Mouse (Mus musculus): ENCODE results near the gene Timd2.
"Not testable (repeated sequence)": the region's sequence is repeated elsewhere in the genome, so short reads cannot be mapped to it uniquely, and the experiment has no call there.

The Timd2 gene

DNA sequence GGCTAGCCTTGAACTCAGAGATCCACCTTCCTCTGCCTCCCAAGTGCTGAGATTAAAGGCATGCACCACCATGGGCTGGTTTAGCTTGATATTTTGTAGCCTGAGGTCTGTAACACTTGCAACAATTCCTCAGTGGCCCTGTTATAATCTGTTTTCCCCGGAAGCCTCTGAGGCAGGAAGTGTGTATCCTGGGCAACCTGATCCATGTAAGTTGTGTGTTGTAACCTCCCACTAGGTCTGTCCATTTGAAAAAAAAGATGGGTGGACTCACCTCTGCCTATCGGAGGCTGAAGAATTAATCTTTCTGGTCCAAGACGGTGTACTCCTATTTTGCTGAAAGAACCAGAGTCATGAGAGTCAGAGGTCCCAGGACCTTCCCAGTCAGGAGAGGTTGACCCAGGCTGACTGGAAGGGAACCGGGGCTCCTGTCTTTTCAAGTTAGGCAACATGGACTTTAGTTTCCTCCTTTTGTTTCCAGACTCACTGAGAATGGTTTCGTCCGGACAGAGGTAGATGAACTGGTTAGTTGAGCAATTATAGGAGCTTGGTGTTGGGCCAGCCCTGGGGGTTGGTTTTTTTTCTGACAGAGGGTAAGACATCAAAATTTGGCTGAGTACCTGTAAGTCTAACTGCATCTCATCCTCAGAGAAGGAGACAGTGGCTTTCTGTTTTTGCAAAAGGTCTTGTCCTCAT is at the start of gene Timd2:
TSS of gene Timd2 (minus strand) at position 398 of the 693 bp plus-strand sequence.
- no peak for DNase-seq (ENCODE audit: low read depth)

DNA sequence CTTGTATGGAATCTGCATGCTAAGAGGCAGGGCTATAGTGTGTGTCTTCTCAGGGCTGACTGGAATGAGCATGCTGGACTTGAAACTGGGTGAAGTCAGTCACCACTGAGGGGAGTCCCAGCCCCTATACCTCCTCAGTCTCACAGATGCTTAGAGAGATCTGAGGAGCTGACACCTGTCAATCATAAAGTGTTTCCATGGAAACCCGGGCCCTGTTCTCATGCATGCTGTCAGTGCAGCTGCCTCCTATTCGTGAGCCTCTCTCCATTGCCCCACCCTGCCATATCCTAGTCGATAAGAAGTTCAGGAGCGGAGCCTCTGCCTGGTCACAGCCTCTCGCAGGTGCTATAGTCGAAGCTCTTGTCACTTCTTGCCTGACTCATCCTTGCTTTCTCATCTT is 48.9 kb upstream of the Timd2 start:
- not testable (repeated sequence) for DNase-seq (ENCODE audit: low read depth)

DNA sequence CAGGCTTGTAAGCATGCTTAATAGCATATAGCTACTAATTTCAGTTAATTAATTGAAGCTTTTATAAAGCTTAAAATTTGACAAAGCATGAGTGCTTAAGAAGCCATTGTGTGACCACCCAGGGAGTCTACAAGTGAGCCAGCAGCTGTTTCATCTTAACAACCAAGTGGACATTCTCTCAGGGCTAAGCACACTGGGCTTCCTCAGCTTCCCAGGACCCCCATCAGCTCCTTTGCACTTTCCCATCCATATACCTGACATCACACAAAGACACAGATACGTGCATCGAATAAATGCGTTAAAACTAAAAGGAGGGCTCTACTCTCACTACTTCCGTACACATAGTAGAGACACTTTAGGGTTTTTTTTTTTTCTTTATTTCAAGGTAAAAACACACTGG is 47.8 kb upstream of the Timd2 start:
- DNase-seq (ENCODE audit: low read depth): no peak

DNA sequence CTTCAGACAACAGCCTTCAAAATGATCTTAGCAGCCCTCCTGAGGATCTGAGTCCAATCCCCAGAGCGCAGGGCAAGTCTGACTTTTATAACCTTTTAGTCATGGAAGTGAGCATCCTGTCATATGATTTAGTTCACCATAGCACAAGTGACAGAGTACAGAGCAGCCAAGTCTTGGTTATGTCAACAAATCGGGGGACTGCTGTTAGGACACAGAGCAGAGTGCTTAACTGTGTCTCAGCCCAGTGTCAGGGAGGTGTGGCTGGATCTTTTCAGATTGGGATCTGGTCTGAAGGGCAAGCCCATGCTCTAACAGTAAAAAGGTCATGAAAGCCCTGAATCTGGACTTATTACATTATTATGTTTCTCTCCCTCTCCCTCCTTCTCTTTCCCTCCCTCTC is 46.8 kb upstream of the Timd2 start:
- DNase-seq (ENCODE audit: low read depth): no peak

DNA sequence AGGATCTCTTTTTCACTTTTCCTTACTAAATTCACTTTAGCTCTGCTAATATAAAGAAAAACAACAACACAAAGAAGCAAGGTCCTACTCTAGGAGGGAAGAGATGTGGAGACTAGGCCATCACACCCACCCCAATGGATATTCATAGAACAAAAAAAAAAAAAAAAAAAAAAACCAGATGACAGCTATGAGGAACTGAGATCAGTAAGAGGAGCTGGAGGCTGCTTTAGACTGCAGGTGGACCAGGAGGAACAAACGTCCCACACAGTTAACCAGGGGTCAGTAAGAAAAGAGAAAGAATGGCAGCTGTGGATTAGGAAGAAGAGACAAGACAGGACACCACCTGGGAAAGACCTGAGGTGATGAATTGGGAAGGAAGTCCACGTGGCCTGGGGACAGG is 41.1 kb upstream of the Timd2 start:
- DNase-seq (ENCODE audit: low read depth): no peak

DNA sequence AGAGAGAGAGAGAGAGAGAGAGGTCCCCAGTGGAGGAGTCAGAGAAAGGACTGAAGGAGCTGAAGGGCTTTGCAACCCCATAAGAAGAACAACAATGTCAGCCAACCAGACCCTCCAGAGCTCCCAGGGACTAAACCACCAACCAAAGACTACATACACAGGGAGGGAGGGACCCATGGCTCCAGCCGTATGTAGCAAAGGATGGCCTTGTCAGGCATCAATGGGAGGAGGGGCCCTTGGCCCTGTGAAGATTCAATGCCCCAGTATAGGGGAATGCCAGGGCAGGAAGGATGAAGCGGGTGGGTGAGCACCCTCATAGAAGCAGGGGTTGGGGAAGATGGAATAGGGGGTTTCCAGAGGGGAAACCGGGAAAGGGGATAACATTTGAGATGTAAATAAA is 34.9 kb upstream of the Timd2 start:
- DNase-seq (ENCODE audit: low read depth): no peak

DNA sequence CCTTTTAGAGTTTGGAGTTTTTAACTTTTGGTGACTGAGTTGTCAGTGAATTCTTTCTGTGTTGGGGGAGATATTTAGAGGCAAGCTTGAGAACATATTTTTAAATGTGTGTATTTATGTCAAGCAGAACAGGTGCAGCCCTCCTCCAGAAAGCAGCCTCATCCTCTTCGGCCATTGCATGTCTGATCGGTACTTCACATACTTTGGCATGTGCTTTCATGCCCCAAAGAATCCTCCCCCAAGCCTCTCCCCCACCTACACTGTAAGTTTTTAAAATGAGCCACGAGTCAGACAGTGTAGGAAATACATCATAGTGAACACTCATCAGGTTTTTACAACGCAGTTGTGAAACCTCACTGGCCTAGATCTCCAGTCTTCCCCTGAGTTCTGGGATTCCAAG is 34.0 kb upstream of the Timd2 start:
- DNase-seq (ENCODE audit: low read depth): no peak

DNA sequence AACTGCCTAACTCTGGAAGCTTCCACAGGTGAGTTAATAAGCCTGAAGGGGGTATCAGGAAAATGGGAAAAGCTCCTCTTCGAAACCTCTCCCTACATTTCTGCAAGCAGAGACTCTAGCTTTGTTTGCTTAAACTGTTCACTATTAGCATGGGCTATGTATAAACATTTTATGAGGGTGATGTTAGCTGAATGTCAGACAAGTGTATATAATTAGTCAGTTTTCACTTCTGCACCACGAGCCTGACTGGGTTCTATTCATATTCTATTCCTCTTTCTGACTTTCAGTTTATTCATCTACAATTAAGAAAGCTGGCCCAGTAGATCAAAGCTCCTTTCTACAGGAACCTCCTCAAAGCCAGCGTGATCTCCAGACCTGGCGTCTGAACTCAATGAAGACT is 32.6 kb upstream of the Timd2 start:
- no peak for DNase-seq (ENCODE audit: low read depth)

DNA sequence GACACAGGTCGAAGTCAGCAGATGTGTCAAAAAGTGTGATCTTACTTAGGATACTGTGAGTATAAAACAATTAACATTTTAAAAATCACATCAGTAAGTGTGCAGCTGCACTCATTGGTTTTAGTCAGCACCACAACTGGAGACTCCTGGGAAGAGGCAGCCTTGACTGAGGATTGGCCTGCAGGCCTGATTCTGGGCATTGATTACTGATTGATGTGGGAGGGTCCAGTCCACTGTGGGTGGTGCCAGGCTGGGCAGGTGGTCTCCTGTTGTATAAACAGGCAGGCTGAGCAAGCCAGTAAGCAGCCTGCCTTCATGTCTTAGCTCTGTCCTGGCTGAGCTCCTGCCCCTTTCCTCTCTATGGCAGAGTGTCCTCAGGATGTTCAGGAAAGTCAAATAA is 28.2 kb upstream of the Timd2 start, which contains the start of gene Havcr1:
TSS of gene Havcr1 (plus strand) at position 5 of the 400 bp plus-strand sequence.
- not testable (repeated sequence) for DNase-seq (ENCODE audit: low read depth)

DNA sequence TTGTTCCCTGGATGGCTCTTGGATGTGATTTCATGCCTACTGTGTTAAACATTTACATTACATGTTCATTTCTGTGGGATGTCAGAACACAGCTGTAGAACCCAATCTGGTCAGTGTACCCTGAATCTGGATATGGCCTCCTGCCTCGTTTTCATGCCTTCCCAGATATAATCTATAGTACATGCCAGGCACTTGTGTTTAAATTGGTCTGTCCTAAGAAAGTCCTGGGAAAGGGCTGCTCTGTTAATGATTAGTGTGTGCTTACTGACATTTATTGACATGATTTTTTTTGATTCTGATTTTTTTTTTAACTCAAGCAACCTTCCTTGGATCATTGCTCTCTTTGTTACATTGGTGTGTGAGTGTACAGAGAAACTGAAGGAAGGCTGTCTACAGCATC is 27.8 kb upstream of the Timd2 start:
- no peak for DNase-seq (ENCODE audit: low read depth)

DNA sequence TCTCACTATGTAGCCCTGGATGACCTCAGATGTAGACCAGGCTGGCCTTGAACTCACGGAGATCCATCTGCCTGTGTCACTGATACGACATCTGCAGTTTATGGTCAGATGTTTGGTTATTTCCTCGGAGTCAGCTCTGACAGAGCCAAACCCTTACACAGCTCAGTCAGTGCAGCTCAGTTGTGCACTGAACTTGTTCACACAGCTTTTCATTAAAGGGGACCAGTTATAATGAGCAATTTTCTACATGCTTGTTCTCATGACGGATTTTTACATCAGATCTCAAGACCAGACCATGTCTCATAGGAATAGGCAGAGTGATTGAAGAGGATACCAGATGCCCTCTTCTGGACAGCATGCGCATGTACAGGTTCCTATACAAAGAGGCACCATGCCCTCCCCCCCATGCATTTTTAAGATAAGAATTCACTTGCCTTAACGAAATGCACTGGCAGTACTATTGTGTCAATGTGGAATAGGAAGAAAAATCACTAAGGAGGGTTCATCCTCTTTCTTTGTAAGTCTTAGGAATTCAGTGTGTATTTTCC is 26.5 kb upstream of the Timd2 start:
- peak; percentile 53 for DNase-seq (ENCODE audit: low read depth)

DNA sequence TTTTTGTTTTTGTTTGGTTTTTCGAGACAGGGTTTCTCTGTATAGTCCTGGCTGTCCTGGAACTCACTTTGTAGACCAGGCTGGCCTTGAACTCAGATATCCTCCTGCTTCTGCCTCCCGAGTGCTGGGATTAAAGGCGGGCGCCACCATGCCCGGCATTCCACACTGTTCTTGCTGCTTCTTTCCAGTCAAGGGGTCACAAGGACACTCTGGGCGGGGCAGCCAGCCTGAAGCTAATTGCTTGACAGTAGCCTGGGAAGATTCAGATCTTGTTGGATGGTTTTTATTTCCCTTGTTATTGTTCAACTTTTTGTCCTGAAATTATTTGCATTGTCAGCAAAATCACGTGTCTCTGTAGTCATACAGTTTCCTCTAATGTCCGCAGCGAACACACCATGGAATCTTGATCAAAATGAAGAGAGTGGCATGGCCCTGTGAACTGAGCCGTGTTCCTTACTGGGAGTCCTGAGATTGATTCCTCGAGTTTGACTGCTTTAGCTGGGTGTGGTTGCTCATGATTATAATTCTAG is 24.7 kb upstream of the Timd2 start:
- DNase-seq (ENCODE audit: low read depth): no peak

DNA sequence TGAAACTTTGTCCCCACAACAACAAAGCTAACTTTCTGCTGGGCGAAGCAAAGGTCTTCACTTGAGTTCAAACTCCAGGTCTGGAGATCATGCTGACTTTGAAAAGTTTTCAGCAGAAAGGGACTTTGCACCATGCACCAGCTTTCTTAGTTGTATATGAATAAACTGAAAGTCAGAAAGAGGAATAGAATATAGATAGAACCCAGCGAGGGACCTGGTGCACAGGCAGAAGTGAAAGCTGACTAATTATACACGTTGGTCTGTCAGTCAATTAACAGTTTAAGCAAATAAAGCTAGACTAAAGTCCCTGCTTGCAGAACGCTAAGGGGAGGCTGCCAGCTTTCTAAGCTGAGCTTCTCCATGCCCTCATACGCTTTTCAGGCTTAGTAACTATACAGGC is 8.0 kb downstream of the Timd2 start:
- no peak for DNase-seq (ENCODE audit: low read depth)

DNA sequence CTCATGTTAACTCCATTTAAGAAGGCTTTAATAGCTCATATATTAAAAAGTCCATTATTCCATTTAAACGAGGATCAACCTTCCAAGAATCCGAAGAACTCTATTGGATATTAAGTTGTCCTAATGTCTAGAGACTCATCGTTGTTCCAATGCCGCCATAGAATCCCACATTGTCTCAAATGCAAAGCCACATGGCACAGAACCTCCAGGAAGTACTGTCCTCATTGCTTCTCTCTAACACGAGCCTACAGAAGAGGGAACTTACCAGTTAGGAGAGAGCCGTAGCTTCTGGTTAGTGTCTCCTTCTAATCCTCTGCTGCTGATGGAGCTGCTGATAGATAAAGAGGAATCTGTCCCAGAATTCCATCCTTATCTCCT is 8.6 kb downstream of the Timd2 start:
- DNase-seq (ENCODE audit: low read depth): no peak

DNA sequence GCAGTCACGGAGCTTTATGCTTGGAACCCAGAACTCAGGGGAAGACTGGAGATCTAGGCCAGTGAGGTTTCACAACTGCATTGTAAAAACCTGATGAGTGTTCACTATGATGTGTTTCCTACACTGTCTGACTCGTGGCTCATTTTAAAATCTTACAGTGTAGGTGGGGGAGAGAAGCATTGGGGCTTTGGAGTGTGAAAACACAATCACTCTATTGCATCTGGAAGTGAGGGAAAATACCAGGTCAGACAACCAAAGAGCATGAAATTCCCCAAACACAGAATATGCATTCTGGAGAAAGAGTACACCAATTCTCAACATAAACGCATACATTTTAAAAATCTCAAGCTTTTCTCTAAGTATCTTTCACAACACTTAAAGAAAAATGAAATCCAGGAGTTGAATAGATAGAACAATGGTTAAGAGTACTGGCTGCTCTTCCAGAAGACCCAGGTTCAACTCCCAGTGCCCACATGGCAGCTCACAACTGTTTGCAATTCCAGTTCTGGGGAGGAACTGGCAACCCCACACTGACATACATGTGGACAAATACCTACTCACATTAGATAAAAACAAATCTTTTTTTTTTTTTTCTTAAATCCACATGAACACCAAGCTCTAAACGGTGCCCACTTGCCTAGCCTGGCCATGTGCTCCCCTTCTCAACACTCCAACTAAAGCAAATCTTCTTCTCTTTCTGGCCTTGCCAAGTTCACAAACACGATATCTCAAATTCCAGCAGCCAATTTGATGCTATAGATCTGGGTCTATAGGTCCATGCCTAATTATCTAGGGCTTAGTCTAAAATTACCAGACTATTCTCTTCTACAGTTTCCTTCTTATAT is 9.2 kb downstream of the Timd2 start:
- no peak for DNase-seq (ENCODE audit: low read depth)

DNA sequence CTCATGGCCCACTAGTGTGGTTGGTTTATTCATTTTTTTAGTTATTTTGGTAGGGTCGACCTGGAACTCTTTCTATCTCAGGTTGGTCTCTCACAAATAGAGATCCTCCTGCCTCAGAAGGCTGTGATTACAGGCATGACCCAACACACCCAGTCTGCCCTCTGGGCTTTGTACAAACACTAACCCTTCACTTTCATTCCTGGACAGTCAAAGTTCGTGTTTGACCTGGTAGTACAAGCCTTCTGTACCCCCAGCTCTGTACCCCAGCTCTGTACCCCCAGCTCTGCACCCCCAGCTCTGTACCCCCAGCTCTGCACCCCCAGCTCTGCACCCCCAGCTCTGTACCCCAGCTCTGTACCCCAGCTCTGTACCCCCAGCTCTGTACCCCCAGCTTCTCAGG is 11.0 kb downstream of the Timd2 start:
- not testable (repeated sequence) for DNase-seq (ENCODE audit: low read depth)

DNA sequence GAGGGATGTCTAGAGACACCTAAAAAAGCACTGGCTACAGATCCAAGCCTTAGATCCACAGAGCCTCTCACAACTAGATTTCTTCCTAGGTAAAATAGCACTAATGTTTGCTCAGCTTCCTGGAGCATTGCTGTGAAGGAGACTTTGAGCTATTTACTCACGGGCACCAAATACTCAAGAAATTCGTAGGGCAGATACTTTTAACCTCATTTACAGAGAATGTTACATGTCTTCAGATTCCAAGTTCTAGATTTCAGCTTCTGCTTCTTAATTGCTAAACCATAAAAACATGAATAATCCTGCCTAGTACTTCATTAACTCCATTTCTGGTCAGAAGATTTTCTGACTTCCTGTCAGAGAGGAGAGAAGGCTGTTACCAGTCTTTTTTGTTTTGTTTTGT is 16.7 kb downstream of the Timd2 start:
- DNase-seq (ENCODE audit: low read depth): no peak

DNA sequence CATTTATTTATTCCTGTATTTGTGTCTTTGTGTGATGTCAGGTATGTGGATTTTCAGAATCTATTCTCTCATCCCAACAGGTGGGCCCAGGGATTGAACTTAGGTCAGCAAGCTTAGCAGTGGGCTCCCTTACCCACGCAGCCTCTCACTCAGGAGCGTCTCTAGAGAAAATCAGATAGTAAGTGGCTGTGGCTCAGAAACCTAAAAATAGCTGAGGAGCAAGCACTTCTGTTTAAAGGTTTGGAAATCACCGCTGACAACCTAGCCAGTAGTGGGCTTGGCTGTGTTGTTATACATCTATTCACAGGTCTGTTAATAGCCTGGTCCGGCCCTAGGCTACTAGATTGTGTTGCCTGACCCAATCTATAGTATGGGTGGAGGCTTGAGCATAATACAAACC is 23.1 kb downstream of the Timd2 start:
- DNase-seq (ENCODE audit: low read depth): no peak

DNA sequence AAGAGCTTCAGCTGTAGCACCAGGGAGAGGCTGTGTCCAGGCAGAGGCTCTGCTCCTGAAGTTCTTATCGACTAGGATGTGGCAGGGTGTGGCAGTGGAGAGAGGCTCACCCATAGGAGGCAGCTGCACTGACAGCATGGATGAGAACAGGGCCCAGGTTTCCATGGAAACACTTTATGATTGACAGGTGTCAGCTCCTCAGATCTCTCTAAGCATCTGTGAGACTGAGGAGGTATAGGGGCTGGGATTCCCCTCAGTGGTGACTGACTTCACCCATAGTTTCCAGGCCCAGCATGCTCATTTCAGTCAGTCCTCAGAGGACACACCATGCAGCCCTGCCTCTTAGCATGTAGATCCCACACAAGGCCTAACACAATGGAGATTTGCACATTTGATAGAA is 24.0 kb downstream of the Timd2 start:
- DNase-seq (ENCODE audit: low read depth): peak; percentile 52

DNA sequence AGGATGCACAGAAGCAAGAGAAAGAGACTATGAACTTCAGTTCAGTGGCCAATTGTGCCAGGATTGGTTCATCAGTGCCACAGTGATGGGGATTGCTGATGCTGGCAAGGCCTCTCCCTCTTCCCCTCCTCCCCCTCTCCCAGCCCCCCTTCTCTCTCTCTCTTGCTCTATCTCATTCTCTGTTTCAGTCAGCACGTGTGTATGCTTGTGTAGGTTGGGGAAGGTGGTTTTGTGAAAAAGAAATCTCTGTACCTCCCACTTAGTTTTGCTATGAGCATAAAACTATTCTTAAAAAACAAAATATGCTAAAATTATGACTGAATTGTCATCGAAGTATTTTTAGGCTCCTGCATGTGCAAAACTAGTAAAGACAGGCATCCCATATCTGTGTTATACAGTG is 38.9 kb downstream of the Timd2 start:
- DNase-seq (ENCODE audit: low read depth): peak; percentile 67

DNA sequence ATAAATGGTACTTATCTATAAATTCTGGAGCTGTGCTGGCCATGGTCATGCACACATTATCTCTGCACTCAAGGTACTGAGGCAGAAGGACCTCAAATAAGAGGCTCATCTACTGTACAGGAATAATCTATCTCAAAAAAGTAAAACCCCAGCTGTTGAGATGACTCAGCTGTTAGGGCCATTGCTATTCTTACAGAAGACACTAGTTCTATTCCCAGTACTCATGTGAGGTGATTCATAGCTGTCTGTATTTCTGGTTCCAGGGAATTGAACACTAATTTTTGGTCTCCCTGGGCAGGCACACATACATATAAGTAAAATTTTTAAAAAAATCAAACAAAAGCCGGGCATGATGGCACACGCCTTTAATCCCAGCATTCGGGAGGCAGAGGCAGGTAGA is 39.8 kb downstream of the Timd2 start:
- DNase-seq (ENCODE audit: low read depth): no peak

DNA sequence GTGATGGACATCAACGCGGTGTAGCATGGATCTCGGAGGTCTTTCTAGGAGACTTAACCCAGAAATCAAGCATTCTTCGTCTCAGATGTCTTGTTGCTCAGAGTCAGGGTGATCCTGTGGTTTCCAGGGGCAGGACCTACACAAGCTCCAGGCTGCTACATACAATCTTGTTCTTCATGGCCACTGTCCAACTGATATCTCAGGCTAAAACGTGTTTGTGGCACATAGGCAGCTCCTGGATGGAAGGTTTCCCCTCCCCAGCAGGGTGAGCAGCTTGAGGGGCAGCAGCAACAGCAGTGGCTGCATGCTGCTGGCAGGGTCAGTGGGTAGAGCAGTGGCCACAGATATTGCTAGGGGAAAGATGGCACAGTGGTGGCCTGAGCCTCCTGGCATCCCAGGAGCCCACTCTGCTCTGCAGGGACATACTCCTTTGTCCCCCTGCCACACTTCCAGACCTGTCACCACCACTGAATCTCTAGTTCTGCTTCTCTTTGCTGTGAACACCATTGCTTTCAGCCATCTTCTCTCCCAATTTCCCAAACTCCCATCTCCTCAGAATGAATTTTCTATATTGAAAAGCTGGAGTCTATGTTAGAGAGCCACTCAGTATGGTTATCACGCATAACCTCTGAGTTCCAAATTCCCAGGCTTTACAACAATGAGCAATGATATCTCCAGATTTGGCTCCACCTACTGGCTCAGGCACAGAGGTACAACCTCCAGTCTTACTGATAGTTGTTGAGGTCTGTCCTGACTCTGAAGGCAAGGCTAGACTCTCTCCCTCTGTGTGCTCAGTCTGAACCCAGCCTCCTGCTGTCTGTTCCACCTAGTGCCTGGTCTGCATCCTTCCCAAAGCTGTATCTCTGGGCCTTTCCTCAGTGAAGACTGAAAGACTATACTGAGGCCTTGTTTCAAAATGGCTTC is 41.0 kb downstream of the Timd2 start:
- DNase-seq (ENCODE audit: low read depth): peak; percentile 76
